Mouse (Mus musculus) thymus, adult 2 months (tissue): ENCODE data around the gene Cers2. TPM values are rescaled to one million over a fixed set of nuclear protein-coding genes. Genes with fewer than 3 reads are reported as not detected.

Experiments used
- DNase-seq: peaks from one replicate; pipeline ENCODE4 v3.0.0; 2021
- H3K27ac ChIP-seq: fragments of 200-500 bp; 2 replicates; pipeline ENCODE4 v1.5.1; 2012; ENCODE audit warnings: low read length, control low read depth; ENCODE audit not compliant: control insufficient read depth, insufficient read depth
- H3K27me3 ChIP-seq: fragments of 200-500 bp; 2 replicates; pipeline ENCODE4 v1.6.1; 2012; ENCODE audit warnings: mild to moderate bottlenecking, low read length, moderate library complexity, mixed read lengths; ENCODE audit not compliant: control insufficient read depth, insufficient read depth
- H3K36me3 ChIP-seq: fragments of 200-500 bp; 2 replicates; pipeline ENCODE4 v1.6.1; 2012; ENCODE audit warnings: mild to moderate bottlenecking, low read length, moderate library complexity; ENCODE audit not compliant: control insufficient read depth, insufficient read depth
- H3K4me1 ChIP-seq: fragments of 200-500 bp; replicated peaks from 2 replicates; pipeline ENCODE4 v1.6.1; 2012; ENCODE audit warnings: low read length; ENCODE audit not compliant: control insufficient read depth, insufficient read depth
- H3K4me3 ChIP-seq: fragments of 200-500 bp; 2 replicates; pipeline ENCODE4 v1.5.1; 2012; ENCODE audit warnings: mild to moderate bottlenecking, low read length, control low read depth, moderate library complexity; ENCODE audit not compliant: control insufficient read depth, insufficient read depth
- CTCF ChIP-seq: fragments of 200-500 bp; IDR thresholded peaks from 2 replicates; pipeline ENCODE4 v1.5.1; 2012; ENCODE audit warnings: mild to moderate bottlenecking, control low read depth, low read length, moderate library complexity, borderline replicate concordance; ENCODE audit not compliant: control insufficient read depth, poor library complexity, insufficient read depth; ENCODE audit errors: extremely low read depth
- POLR2A ChIP-seq: fragments of 200-500 bp; IDR thresholded peaks from 2 replicates; pipeline ENCODE4 v1.6.1; 2012; ENCODE audit warnings: mild to moderate bottlenecking, low read length, control low read depth, moderate library complexity; ENCODE audit not compliant: control insufficient read depth, poor library complexity, insufficient read depth; ENCODE audit errors: extremely low read depth
- WGBS: fragments of 180-500 bp; shearing (Covaris S2); methylation state at CpG from one replicate; pipeline ENCODE4 v1.1.7; 2018; 5-methylcytosine and 5-hydroxymethylcytosine counted together
- polyA plus RNA-seq: library from polyadenylated mRNA; depleted of rRNA; stranded (reverse); fragments of >200 nt; gene quantifications from 2 replicates; pipeline ENCODE4 v1.2.3, GENCODE M21; 2012

Cers2 gene
- polyA plus RNA-seq, 1 experiment: 129 TPM

DNA sequence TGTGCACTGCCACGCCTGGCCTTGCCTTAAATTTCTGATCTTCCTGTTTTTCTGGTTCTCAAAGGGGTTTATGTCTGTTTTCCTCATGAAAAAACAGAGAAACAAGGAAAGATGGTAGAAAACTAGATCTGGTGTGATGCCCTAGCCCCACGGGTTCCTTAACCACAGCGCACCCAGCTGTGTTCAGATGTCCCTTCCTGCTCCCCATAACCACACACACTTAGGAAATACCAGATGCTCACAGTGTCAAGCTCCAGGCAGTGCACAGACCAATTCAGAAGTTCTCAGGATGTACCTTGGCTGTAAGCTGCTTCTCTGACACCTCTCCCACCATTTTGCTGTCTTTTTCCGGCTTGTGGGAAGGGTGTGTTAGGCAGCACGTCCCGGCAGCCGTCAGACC, 20.3 kb upstream of the Cers2 start:
- DNase-seq: no peak
- Histone ChIP-seq H3K4me3 (no peak overlapping the region), H3K36me3 (no peaks in the 10 kb centered on the region), H3K27me3 (no peaks in the 10 kb centered on the region), H3K4me1 (peaks cover 17% of the 10 kb centered on the region), H3K27ac (no peak overlapping the region)
- TF ChIP-seq POLR2A (no peak), CTCF (no peak)
- WGBS: 30% methylated on average over 7 of the region's 7 CpGs

DNA sequence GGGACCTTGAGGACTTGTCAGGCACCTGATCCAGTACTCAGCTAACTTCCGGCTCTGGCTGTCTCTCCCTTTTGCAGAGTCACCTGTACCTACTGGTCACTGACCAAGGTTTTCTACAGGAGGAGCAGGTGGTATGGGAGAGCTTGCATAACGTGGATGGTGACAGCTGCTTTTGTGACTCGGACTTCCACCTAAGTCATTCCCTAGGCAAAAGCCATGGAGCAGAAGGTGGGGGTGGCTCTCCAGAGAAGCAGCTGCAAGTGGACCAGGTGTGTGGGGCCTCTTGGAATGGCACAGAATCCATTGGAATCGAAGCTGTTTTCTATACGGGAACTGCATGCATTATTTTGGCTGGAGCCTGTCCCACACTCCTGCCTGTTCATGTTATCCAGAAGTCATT, 19.9 kb upstream of the Cers2 start:
- Histone ChIP-seq H3K36me3 (no peaks in the 10 kb centered on the region), H3K4me3 (no peak overlapping the region), H3K27ac (no peak overlapping the region), H3K4me1 (peaks cover 17% of the 10 kb centered on the region), H3K27me3 (no peaks in the 10 kb centered on the region)
- 73% methylated on average over 5 of the region's 5 CpGs for WGBS
- DNase-seq: no peak
- TF ChIP-seq POLR2A (no peak), CTCF (no peak)

DNA sequence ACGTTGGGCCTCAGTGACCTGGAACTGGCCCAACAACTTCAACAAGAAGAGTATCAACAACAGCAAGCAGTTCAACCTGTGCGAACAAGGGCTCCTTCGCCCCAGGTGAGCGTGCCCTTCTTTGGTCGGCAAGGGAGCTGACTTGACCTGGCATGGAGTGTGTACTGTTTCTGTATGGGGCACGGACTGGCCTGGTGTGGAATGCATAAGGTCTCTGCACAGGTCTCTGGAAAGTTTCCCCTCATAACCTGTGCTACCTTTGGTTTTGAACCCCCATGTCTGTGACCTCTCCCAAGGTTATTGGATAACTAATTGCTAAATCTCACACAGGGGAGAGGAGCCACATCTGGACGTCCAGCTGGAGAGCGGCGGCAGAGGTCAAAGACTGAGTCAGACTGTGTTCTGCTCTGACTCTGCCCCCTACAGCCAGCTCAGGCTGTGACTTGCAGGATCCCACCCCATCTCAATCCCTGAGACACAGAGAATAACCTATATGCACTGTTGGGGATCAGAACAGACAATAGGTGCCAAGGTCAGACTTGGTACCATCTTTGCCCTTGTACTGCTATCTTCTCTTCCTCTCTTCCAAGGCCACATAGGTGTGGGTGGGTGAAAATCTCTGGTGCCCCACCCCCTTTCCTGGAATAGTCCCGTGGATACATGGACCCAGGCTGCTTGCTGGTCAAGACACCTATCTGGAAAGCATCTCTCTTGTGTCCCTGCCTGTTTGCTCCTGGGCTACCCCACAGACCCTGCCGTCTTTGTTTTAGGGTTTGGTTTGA, 19.1 kb upstream of the Cers2 start:
- H3K4me1 ChIP-seq: peaks cover 17% of the 10 kb centered on the region
- no peaks in the 10 kb centered on the region for H3K27me3 ChIP-seq
- no peaks in the 10 kb centered on the region for H3K36me3 ChIP-seq
- WGBS: 87% methylated on average over 11 of the region's 11 CpGs
- DNase-seq: no peak
- H3K27ac ChIP-seq: no peak overlapping the region
- TF ChIP-seq CTCF (no peak), POLR2A (no peak)
- no peak overlapping the region for H3K4me3 ChIP-seq

DNA sequence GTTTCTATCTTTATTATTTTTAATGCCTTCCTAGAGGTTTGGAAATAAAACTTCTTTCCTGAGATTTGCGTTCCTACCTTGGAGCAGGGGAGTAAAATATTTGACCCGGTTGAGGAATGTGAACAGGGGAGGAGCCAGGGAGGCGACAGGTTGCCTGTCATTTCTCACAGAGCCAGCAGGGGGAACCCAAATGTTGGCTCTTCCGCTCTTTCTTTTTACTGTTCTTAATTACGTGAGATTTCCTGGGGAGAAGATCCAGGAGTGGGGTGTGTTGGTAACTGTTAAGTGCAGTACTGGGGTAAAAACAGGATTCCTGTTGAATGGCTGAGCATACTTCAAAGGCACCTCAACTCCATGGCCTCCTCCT, 18.5 kb upstream of the Cers2 start:
- H3K4me3 ChIP-seq: no peak overlapping the region
- no peaks in the 10 kb centered on the region for H3K27me3 ChIP-seq
- 15% methylated on average over 5 of the region's 5 CpGs for WGBS
- peak; percentile 62 for DNase-seq
- no peak for TF ChIP-seq CTCF
- TF ChIP-seq POLR2A: no peak
- no peaks in the 10 kb centered on the region for H3K36me3 ChIP-seq
- no peak overlapping the region for H3K27ac ChIP-seq
- H3K4me1 ChIP-seq: peaks cover 11% of the 10 kb centered on the region

DNA sequence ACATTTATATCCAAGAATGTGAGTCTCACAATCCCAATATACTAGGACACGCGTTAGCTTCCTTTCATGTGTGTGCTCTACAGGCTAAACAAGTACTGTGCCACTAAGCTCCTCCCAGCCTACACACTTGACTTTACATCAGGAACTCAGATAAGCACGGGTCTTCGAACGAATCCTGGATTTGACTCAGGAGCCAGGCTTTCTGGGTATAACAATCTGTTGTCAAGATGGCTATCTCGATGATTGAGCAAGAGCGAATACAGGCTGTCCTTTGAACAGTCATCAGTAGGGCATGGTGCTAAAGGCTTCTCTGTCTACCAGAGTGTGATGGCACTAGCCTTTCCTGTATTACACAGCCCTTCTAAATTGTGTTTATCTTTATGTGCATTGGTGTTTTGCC, 16.6 kb upstream of the Cers2 start:
- TF ChIP-seq POLR2A: no peak
- TF ChIP-seq CTCF: no peak
- H3K36me3 ChIP-seq: no peaks in the 10 kb centered on the region
- H3K4me3 ChIP-seq: no peak overlapping the region
- peaks cover 11% of the 10 kb centered on the region for H3K4me1 ChIP-seq
- no peak overlapping the region for H3K27ac ChIP-seq
- 95% methylated on average over 7 of the region's 7 CpGs for WGBS
- DNase-seq: no peak
- H3K27me3 ChIP-seq: no peaks in the 10 kb centered on the region

DNA sequence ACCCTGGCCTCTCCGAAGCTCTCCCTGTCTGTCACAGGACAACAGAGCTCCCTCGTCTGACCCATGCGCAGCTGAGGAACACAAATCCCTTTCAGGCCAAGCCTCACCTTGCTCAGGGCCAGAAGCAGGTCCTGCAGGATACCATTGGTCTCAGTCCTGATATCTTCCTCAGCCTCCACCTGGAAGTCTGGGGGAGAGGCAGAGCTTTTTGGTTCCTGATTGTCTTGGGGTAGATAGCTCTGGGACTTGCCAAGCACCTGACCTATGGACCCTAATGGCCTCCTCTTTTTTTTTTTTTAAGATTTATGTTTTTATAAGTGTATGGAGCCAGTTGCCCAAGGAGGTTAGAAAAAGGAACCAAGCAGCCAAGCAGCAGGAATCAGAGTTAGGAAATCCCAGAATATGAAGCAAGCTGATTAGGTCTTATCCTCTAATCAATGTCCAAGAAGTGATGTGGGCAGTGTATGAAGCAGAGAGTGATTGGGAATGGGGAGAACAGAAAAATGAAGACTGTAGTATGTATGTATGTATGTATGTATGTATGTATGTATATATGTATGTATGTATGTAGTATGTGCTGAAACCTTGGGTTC, 13.3 kb upstream of the Cers2 start:
- Histone ChIP-seq H3K27me3 (no peaks in the 10 kb centered on the region), H3K27ac (no peak overlapping the region), H3K4me1 (no peaks in the 10 kb centered on the region), H3K36me3 (no peaks in the 10 kb centered on the region), H3K4me3 (no peak overlapping the region)
- WGBS: 94% methylated on average over 3 of the region's 3 CpGs
- DNase-seq: no peak
- no peak for TF ChIP-seq POLR2A
- TF ChIP-seq CTCF: no peak
